Mouse (Mus musculus) forebrain, embryonic 11.5 days (tissue): ENCODE data around the gene Fastk. TPM values are rescaled to one million over a fixed set of nuclear protein-coding genes. Genes with fewer than 3 reads are reported as not detected.

Experiments
- polyA plus RNA-seq: library from polyadenylated mRNA; unstranded; fragments of >200 nt; fragmentation: Nextera tagmentation; extraction: Ambion mirVana; gene quantifications from 2 replicates; pipeline ENCODE4 v1.2.1, GENCODE M21; 2014

Gene Fastk
- polyA plus RNA-seq, 1 experiment from 2014 or later = 104 TPM

Other genes with a start within 250 kb of the Fastk start
- 9.1 and 10.9 TPM in 2 replicates for gene Kcnh2, start 93.7 kb downstream of the Fastk start, polyA plus RNA-seq
- gene Nos3, start 80.5 kb downstream of the Fastk start, polyA plus RNA-seq = 6.6 and 7.4 TPM in 2 replicates
- gene Atg9b, start 53.1 kb downstream of the Fastk start, polyA plus RNA-seq = 0.21 and 0.44 TPM in 2 replicates
- gene Abcb8, start 51.6 kb downstream of the Fastk start, polyA plus RNA-seq = 45.5 and 57.8 TPM in 2 replicates
- gene Asic3, start 31.9 kb downstream of the Fastk start, polyA plus RNA-seq = not detected in 2 replicates
- 47.5 and 53.9 TPM in 2 replicates for gene Cdk5, start 21.8 kb downstream of the Fastk start, polyA plus RNA-seq
- 28.4 and 28.7 TPM in 2 replicates for gene Slc4a2, start 21.4 kb downstream of the Fastk start, polyA plus RNA-seq
- gene Tmub1, start 2.6 kb upstream of the Fastk start, polyA plus RNA-seq = 30.2 and 31.8 TPM in 2 replicates
- gene Agap3, start 6.9 kb upstream of the Fastk start, polyA plus RNA-seq = 52.7 and 67.0 TPM in 2 replicates
- 0.64 and 0.79 TPM in 2 replicates for gene Gbx1, start 81.9 kb upstream of the Fastk start, polyA plus RNA-seq
- 0.11 TPM in 1 of 2 replicates, not detected in the other for gene Asb10, start 95.7 kb upstream of the Fastk start, polyA plus RNA-seq
- 0.20 TPM in 1 of 2 replicates, not detected in the other for gene 4931409K22Rik, start 111.5 kb upstream of the Fastk start, polyA plus RNA-seq
- 153 and 165 TPM in 2 replicates for gene Abcf2, start 132.2 kb upstream of the Fastk start, polyA plus RNA-seq
- 11.4 and 11.5 TPM in 2 replicates for gene Chpf2, start 141.5 kb upstream of the Fastk start, polyA plus RNA-seq
- 76.0 and 93.8 TPM in 2 replicates for gene Smarcd3, start 179.1 kb upstream of the Fastk start, polyA plus RNA-seq
- gene Nub1, start 240.2 kb upstream of the Fastk start, polyA plus RNA-seq = 33.9 and 34.0 TPM in 2 replicates